Mouse (Mus musculus) kidney, adult 2 months (tissue): ENCODE data around the gene Fxyd5.

Experiments
- CTCF ChIP-seq: fragments of 200-500 bp; conservative IDR thresholded peaks from 2 replicates; pipeline ENCODE4 v1.5.1; 2011; ENCODE audit warnings: low read depth, mild to moderate bottlenecking, control low read depth, low read length, moderate library complexity, mixed read lengths; ENCODE audit not compliant: insufficient read depth, insufficient read length
- POLR2A ChIP-seq: fragments of 200-500 bp; IDR thresholded peaks from one replicate; pipeline ENCODE4 v1.6.1; 2011; ENCODE audit warnings: low read depth, low read length, control low read depth

DNA sequence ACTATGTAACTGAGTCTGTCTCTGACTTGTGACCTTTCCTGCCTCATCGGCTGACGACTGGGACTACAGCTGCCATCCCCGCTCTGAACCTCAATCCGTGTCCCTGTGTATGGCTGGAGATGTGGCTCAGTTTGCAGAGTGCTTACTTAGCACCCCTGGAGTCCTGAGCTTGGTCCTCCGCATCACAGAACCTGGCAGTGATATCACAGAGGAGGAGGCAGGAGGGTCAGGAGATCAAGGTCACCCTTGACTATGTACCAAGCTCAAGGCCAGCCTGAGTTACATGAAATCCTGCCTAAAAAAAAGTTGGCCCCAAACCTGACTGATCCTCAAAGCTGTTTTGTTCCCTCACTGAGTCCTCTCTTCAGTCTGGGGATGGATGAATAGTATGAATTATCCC, 15.4 kb upstream of the Fxyd5 start:
- TF ChIP-seq CTCF = no peak
- TF ChIP-seq POLR2A = no peak
